Mouse (Mus musculus): ENCODE measurements at regions not wholly inside any gene's neighbourhood (a gene's known extent, or its start where the extent isn't known, plus 50 kb on each side); places are given as distances from the start of the nearest gene placed in this dataset.

DNA sequence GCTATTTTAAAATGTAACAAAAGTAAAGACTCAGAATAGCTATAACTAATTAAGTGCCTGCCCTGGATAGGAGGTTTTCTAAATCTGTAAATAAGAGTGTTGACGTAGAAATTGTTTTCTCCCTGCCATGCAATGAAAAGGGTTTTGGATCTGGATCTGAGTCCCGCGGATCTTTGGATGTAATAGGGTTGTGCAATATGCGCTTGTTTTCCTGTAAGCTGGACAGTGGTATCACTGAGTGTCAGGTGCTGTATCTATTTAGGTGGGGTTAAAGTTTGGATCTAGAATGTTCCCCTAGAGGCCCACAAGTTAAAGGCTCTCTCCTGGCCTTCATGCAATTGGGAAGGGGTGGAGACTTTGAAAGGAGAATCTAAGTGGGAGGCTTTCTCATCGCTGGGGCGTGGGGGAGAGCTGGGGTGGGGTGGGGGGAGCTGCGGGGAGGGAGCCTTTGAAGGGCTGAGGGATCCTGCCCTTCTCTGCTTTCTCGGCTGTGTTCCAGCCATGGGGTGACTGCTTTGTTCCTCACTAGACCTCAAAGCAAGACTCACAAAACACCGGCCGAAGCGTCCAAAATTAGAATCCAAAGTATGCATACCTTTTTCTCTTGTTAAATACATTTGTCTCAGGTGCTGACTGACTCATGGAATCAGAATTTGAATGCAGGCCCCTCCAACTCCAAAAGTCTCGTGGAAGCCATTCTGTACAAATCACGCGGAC lies 70.0 kb upstream of the Caprin1 start:
- TF ChIP-seq CTCF (conservative IDR thresholded peaks at IDR 0.05; ENCODE audit: insufficient read depth, insufficient read length, low read depth, low read length) (no peak), POLR2A (IDR thresholded peaks at IDR 0.05; ENCODE audit: low read depth, low read length) (no peak)
